Mouse (Mus musculus): ENCODE results near the gene Kpna6. TPM values are rescaled to one million over a fixed set of nuclear protein-coding genes. Genes with fewer than 3 reads are reported as not detected.

Kpna6 gene
- polyA plus RNA-seq, 1 experiment from 2014 or later, result 3.7 TPM

GRCm38 (mm10) chr4:129622120-129622802, 50.3 kb downstream of the Kpna6 start:
- DNase-seq, result no peak
- ATAC-seq, result no peak
- 85% methylated on average over 11 of the region's 11 CpGs for WGBS (ENCODE audit: insufficient replicate concordance)
- no peak overlapping the region for H3K27ac ChIP-seq (ENCODE audit: low read depth)
- H3K36me3 ChIP-seq (replicated peaks; ENCODE audit: insufficient read depth, low read length), result 0 out of 2 replicates have a peak, but pooled peaks cover 10% of the 10 kb centered on the region
- no peak for TF ChIP-seq CTCF (IDR thresholded peaks at IDR 0.05; ENCODE audit: low read depth)
- no peak for TF ChIP-seq EP300 (IDR thresholded peaks at IDR 0.05; ENCODE audit: low read depth)
- 0 out of 2 replicates have a peak overlapping the region, but pooled peaks have one; percentile 66 for H3K4me3 ChIP-seq (ENCODE audit: low read depth, low read length)
- H3K4me2 ChIP-seq (ENCODE audit: low read depth, low read length), result peak overlapping the region; percentile 93; the same call in 1 of the 2 replicates
- H3K9me3 ChIP-seq (ENCODE audit: low read length), result no peaks in the 10 kb centered on the region
- peaks cover 34% of the 10 kb centered on the region for H3K4me1 ChIP-seq (ENCODE audit: insufficient read depth)
- no peak overlapping the region for H3K9ac ChIP-seq (replicated peaks)
- H3K27me3 ChIP-seq (ENCODE audit: insufficient read depth, low read length), result no peaks in the 10 kb centered on the region

GRCm38 (mm10) chr4:129621283-129621841, 51.2 kb downstream of the Kpna6 start:
- peaks cover 34% of the 10 kb centered on the region for H3K4me1 ChIP-seq (ENCODE audit: insufficient read depth)
- WGBS (ENCODE audit: insufficient replicate concordance), result 76% methylated on average over 8 of the region's 8 CpGs
- no peak overlapping the region for H3K9ac ChIP-seq (replicated peaks)
- H3K27ac ChIP-seq (ENCODE audit: low read depth), result no peak overlapping the region
- no peak overlapping the region for H3K4me2 ChIP-seq (ENCODE audit: low read depth, low read length)
- H3K9me3 ChIP-seq (ENCODE audit: low read length), result no peaks in the 10 kb centered on the region
- no peaks in the 10 kb centered on the region for H3K27me3 ChIP-seq (ENCODE audit: insufficient read depth, low read length)
- DNase-seq (no peak), ATAC-seq (no peak)
- H3K4me3 ChIP-seq (ENCODE audit: low read depth, low read length), result no peak overlapping the region
- TF ChIP-seq CTCF (IDR thresholded peaks at IDR 0.05; ENCODE audit: low read depth) (no peak), EP300 (IDR thresholded peaks at IDR 0.05; ENCODE audit: low read depth) (no peak)
- peaks cover 2% of the 10 kb centered on the region; the same call in 1 of the 2 replicates for H3K36me3 ChIP-seq (replicated peaks; ENCODE audit: insufficient read depth, low read length)

- peak overlapping the region; percentile 11; the same call in 1 of the 2 replicates for H3K27ac ChIP-seq (ENCODE audit: low read depth)
- peaks cover 32% of the 10 kb centered on the region for H3K4me1 ChIP-seq (ENCODE audit: insufficient read depth)
- ATAC-seq (no peak), DNase-seq (peak; percentile 12)
- H3K36me3 ChIP-seq (replicated peaks; ENCODE audit: insufficient read depth, low read length), result peaks cover 2% of the 10 kb centered on the region; the same call in 1 of the 2 replicates
- no peaks in the 10 kb centered on the region for H3K27me3 ChIP-seq (ENCODE audit: insufficient read depth, low read length)
- no peaks in the 10 kb centered on the region for H3K9me3 ChIP-seq (ENCODE audit: low read length)
- H3K4me2 ChIP-seq (ENCODE audit: low read depth, low read length), result no peak overlapping the region
- no peak overlapping the region for H3K4me3 ChIP-seq (ENCODE audit: low read depth, low read length)
- H3K9ac ChIP-seq (replicated peaks), result no peak overlapping the region
- TF ChIP-seq EP300 (IDR thresholded peaks at IDR 0.05; ENCODE audit: low read depth) (no peak), CTCF (IDR thresholded peaks at IDR 0.05; ENCODE audit: low read depth) (no peak)
- WGBS (ENCODE audit: insufficient replicate concordance), result 85% methylated on average over 11 of the region's 11 CpGs
Measured at GRCm38 (mm10) chr4:129620419-129621282, 51.9 kb downstream of the Kpna6 start.

DNA sequence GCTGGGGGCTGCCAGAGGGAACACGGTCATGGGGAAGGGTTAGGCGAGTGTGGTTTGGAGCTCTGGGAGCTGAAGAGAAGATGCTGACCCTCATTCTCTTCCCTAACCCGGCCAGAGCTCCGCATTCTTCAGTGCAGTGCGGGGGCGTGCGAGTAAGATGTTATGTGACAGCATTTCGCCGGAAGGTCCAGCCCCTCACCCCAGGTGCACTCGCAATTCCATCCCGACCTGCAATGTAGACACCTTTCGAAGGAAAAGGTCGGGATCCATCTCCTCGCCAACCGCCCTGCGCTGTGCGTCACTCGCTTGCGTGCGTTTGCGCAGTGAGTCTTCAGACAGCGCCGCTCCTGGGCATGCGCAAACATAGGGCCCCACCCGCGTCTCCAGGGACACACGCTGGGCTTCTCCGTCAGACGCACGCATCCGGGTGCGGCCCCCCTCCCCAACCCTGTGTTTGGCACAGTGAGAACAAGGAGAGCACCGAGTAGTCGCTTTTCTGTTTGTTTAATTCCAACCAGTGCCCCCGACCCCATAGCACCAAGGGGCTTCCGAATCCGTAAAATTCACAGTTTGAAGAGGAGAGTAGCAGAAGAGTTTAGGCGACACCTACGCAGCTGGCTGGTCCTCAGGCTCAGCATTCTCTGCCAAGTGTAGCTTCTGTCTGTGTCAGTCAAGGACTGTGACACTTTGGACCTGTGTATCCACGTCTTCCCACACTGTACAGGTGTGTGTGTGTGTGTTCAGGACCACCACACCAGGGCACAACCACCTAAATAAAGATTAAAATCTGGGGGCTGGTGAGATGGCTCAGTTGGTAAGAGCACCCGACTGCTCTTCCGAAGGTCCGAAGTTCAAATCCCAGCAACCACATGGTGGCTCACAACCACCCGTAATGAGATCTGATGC, 53.5 kb downstream of the Kpna6 start, which contains the start of gene Iqcc:
TSS of gene Iqcc (minus strand) at position 314 of the 906 bp plus-strand sequence.
- WGBS (ENCODE audit: insufficient replicate concordance), result 4% methylated on average over 43 of the region's 44 CpGs
- Histone ChIP-seq H3K36me3 (replicated peaks; ENCODE audit: insufficient read depth, low read length) (peaks cover 2% of the 10 kb centered on the region; the same call in 1 of the 2 replicates), H3K9me3 (ENCODE audit: low read length) (no peaks in the 10 kb centered on the region), H3K4me3 (ENCODE audit: low read depth, low read length) (peak within 1 kb of the TSS; percentile 75), H3K9ac (replicated peaks) (peak within 1 kb of the TSS; percentile 78), H3K4me2 (ENCODE audit: low read depth, low read length) (peak within 1 kb of the TSS; percentile 98), H3K27me3 (ENCODE audit: insufficient read depth, low read length) (no peaks in the 10 kb centered on the region), H3K4me1 (ENCODE audit: insufficient read depth) (peaks cover 20% of the 10 kb centered on the region), H3K27ac (ENCODE audit: low read depth) (peak within 1 kb of the TSS; percentile 77)
- peak; percentile 94 for DNase-seq
- peak; percentile 91 for ATAC-seq
- peak; percentile 49 for TF ChIP-seq CTCF (IDR thresholded peaks at IDR 0.05; ENCODE audit: low read depth)
- TF ChIP-seq EP300 (IDR thresholded peaks at IDR 0.05; ENCODE audit: low read depth), result no peak

GRCm38 (mm10) chr4:129618031-129618430, 54.5 kb downstream of the Kpna6 start:
- WGBS (ENCODE audit: insufficient replicate concordance), result 93% methylated on average over 5 of the region's 5 CpGs
- H3K27ac ChIP-seq (ENCODE audit: low read depth), result no peak overlapping the region; the same call in 1 of the 2 replicates
- peaks cover 2% of the 10 kb centered on the region; the same call in 1 of the 2 replicates for H3K36me3 ChIP-seq (replicated peaks; ENCODE audit: insufficient read depth, low read length)
- TF ChIP-seq EP300 (IDR thresholded peaks at IDR 0.05; ENCODE audit: low read depth) (no peak), CTCF (IDR thresholded peaks at IDR 0.05; ENCODE audit: low read depth) (no peak)
- no peak for DNase-seq
- H3K27me3 ChIP-seq (ENCODE audit: insufficient read depth, low read length), result no peaks in the 10 kb centered on the region
- peaks cover 16% of the 10 kb centered on the region for H3K4me1 ChIP-seq (ENCODE audit: insufficient read depth)
- peak overlapping the region; percentile 75 for H3K4me3 ChIP-seq (ENCODE audit: low read depth, low read length)
- H3K4me2 ChIP-seq (ENCODE audit: low read depth, low read length), result peak overlapping the region; percentile 98
- no peaks in the 10 kb centered on the region for H3K9me3 ChIP-seq (ENCODE audit: low read length)
- no peak for ATAC-seq
- peak overlapping the region; percentile 78 for H3K9ac ChIP-seq (replicated peaks)
